Mouse (Mus musculus): ENCODE data around the gene Gm8251.
"Not testable (repeated sequence)": the region's sequence is repeated elsewhere in the genome, so short reads cannot be mapped to it uniquely, and the experiment has no call there.

Gene Gm8251

GRCm38 (mm10) chr1:44061836-44062235, at the start of gene Gm8251:
Gm8251 (minus strand) TSS chr1:44061936.
- no peak for DNase-seq (ENCODE audit: low read depth, low spot score)

- peak; percentile 10 for DNase-seq (ENCODE audit: low read depth, low spot score)
These were observed 41.2 kb upstream of the Gm8251 start for GRCm38 (mm10) chr1:44102939-44103338.

GRCm38 (mm10) chr1:44102259-44102717, 40.6 kb upstream of the Gm8251 start, which contains the start of gene Tex30:
Tex30 (minus strand) TSS chr1:44102441.
- peak; percentile 97 for DNase-seq (ENCODE audit: low read depth, low spot score)

GRCm38 (mm10) chr1:44101448-44102225, 39.9 kb upstream of the Gm8251 start:
- peak; percentile 33 for DNase-seq (ENCODE audit: low read depth, low spot score)

- peak; percentile 41 for DNase-seq (ENCODE audit: low read depth, low spot score)
These were observed 2.9 kb upstream of the Gm8251 start for GRCm38 (mm10) chr1:44064625-44065024.

GRCm38 (mm10) chr1:44063439-44063838, 1.7 kb upstream of the Gm8251 start:
- DNase-seq (ENCODE audit: low read depth, low spot score), result no peak

GRCm38 (mm10) chr1:44057805-44058204, 3.9 kb downstream of the Gm8251 start:
- no peak for DNase-seq (ENCODE audit: low read depth, low spot score)

GRCm38 (mm10) chr1:44046556-44046955, 15.2 kb downstream of the Gm8251 start:
- no peak for DNase-seq (ENCODE audit: low read depth, low spot score)

GRCm38 (mm10) chr1:44045689-44046088, 16.0 kb downstream of the Gm8251 start:
- DNase-seq (ENCODE audit: low read depth, low spot score), result not testable (repeated sequence)

GRCm38 (mm10) chr1:44042555-44042915, 19.2 kb downstream of the Gm8251 start:
- DNase-seq (ENCODE audit: low read depth, low spot score), result no peak

- peak; percentile 80 for DNase-seq (ENCODE audit: low read depth, low spot score)
These were observed 19.8 kb downstream of the Gm8251 start for GRCm38 (mm10) chr1:44041797-44042554.

GRCm38 (mm10) chr1:44032948-44033347, 28.8 kb downstream of the Gm8251 start:
- DNase-seq (ENCODE audit: low read depth, low spot score), result no peak

GRCm38 (mm10) chr1:44032213-44032612, 29.5 kb downstream of the Gm8251 start:
- DNase-seq (ENCODE audit: low read depth, low spot score), result no peak

- no peak for DNase-seq (ENCODE audit: low read depth, low spot score)
These were observed 34.1 kb downstream of the Gm8251 start for GRCm38 (mm10) chr1:44027651-44028050.

GRCm38 (mm10) chr1:44022656-44023055, 39.1 kb downstream of the Gm8251 start:
- DNase-seq (ENCODE audit: low read depth, low spot score), result no peak

GRCm38 (mm10) chr1:44019934-44020333, 41.8 kb downstream of the Gm8251 start, which contains the start of gene Mettl21c:
Mettl21c (minus strand) TSS chr1:44020034.
- no peak for DNase-seq (ENCODE audit: low read depth, low spot score)

- no peak for DNase-seq (ENCODE audit: low read depth, low spot score)
These were observed 46.2 kb downstream of the Gm8251 start for GRCm38 (mm10) chr1:44015556-44015955.
